Mouse (Mus musculus) limb, embryonic 13.5 days (tissue): ENCODE results near the gene Fam219b. TPM values are rescaled to one million over a fixed set of nuclear protein-coding genes. Genes with fewer than 3 reads are reported as not detected.
A peak's percentile ranks its signal among the peaks of the same experiment; 100 is the strongest.

Experiments used
- ATAC-seq: fragments of 200-750 bp; cut with Nextera tagmentation; 2 replicates; pipeline ENCODE4 v1.8.0; 2017; ENCODE audit warnings: low read depth, moderate number of reproducible peaks, moderate TSS enrichment; ENCODE audit not compliant: low FRiP score
- H3K27ac ChIP-seq: fragments of 300-500 bp; sonication (generic); 2 replicates; pipeline ENCODE4 v1.5.1; 2015; ENCODE audit warnings: inconsistent platforms, mild to moderate bottlenecking, moderate library complexity
- H3K27me3 ChIP-seq: fragments of 300-500 bp; sonication (generic); 2 replicates; pipeline ENCODE4 v1.6.1; 2015; ENCODE audit warnings: mild to moderate bottlenecking, inconsistent platforms
- H3K36me3 ChIP-seq: fragments of 300-500 bp; sonication (generic); 2 replicates; pipeline ENCODE4 v1.6.1; 2015; ENCODE audit warnings: inconsistent platforms, mild to moderate bottlenecking, moderate library complexity
- H3K4me1 ChIP-seq: fragments of 300-500 bp; sonication (generic); 2 replicates; pipeline ENCODE4 v1.6.1; 2015; ENCODE audit warnings: inconsistent platforms
- H3K4me2 ChIP-seq: fragments of 300-500 bp; sonication (generic); replicated peaks from 2 replicates; pipeline ENCODE4 v1.6.1; 2015; ENCODE audit warnings: inconsistent platforms, mild to moderate bottlenecking, moderate library complexity
- H3K4me3 ChIP-seq: fragments of 300-500 bp; sonication (generic); 2 replicates; pipeline ENCODE4 v1.5.1; 2015; ENCODE audit warnings: moderate library complexity, mild to moderate bottlenecking, inconsistent platforms
- H3K9ac ChIP-seq: fragments of 300-500 bp; sonication (generic); 2 replicates; pipeline ENCODE4 v1.6.1; 2015; ENCODE audit warnings: mild to moderate bottlenecking, inconsistent platforms
- H3K9me3 ChIP-seq: fragments of 300-500 bp; sonication (generic); 2 replicates; pipeline ENCODE4 v1.6.1; 2016; ENCODE audit warnings: inconsistent platforms
- WGBS: fragments of 180-500 bp; shearing (Covaris S2); methylation state at CpG from one replicate; pipeline ENCODE4 v1.1.7; 2015; 5-methylcytosine and 5-hydroxymethylcytosine counted together
- polyA plus RNA-seq: library from polyadenylated mRNA; unstranded; fragments of >200 nt; fragmentation: Nextera tagmentation; extraction: Ambion mirVana; gene quantifications from 2 replicates; pipeline ENCODE4 v1.2.1, GENCODE M21; 2015

Gene Fam219b
- polyA plus RNA-seq, 1 experiment from 2014 or later, result 24.2 TPM

DNA sequence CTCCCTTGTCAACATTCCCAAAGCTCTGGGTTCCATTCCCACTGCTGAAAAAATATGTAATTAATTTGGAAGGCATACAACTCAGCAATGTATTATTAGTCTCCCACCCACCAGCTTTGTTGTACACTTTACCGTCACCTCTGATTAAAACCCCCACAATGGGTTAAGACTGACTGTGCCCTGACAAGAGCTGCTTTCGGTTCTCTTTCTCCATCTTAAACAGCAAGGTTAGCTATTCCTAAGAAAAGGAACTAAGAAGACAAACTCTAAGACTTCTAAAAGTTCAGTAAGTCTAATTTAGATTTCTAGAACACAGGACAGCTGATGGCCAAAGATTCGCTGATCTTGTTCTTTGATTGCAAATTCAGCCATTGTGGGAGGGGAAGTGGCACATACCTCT is 19.9 kb downstream of the Fam219b start:
- Histone ChIP-seq H3K4me3 (no peak overlapping the region), H3K4me2 (no peak overlapping the region), H3K27me3 (peaks cover 2% of the 10 kb centered on the region; the same call in 1 of the 2 replicates), H3K9ac (no peak overlapping the region), H3K27ac (no peak overlapping the region), H3K9me3 (no peaks in the 10 kb centered on the region), H3K4me1 (peaks cover 15% of the 10 kb centered on the region), H3K36me3 (no peaks in the 10 kb centered on the region)
- no peak for ATAC-seq
- 76% methylated on average over 3 of the region's 3 CpGs for WGBS

DNA sequence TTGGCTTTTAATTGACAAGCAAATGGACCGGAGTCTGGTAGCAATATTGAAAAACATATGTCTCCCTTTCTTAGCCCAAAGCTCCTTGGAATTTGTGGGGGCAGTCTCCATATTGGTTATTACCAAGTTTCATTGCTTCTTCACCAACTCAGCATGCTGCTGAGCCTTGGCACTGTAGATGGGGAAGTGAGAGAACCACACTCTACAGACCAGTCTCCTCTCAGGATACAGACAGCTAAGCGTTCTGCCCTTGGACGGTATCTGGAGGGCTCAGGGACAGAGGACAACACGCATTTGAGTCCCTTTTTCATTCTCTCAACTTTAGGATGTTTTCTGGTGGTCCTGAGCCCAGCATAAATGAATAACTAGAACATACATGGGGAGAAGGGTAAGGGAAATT is 21.3 kb downstream of the Fam219b start:
- H3K4me3 ChIP-seq, result no peak overlapping the region
- H3K27ac ChIP-seq, result no peak overlapping the region
- WGBS, result 83% methylated on average over 4 of the region's 4 CpGs

DNA sequence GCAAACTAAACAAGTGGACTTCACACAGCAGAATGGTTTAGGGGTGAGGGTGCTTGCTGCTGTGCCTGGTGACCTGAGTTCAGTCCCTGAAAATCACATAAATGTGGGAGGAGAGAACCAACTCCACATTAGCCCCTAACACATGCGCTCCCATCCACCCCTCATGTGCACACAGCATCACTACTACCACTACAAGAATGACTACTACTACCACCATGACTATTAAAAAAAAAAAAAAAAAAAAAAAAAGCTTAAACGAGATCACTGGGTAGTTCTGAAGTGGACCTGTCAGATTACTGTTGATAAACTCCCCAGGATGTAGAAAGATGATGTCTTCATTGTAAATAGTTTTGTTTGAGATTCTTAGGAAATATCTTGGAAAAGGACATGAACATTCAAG is 22.2 kb downstream of the Fam219b start:
- no peak overlapping the region for H3K4me2 ChIP-seq
- H3K27ac ChIP-seq, result no peak overlapping the region
- H3K4me3 ChIP-seq, result no peak overlapping the region
- no peak for ATAC-seq
- WGBS, result 73% methylated on average over 2 of the region's 2 CpGs
- H3K4me1 ChIP-seq, result peaks cover 30% of the 10 kb centered on the region
- no peaks in the 10 kb centered on the region for H3K9me3 ChIP-seq
- H3K9ac ChIP-seq, result no peak overlapping the region
- H3K27me3 ChIP-seq, result peaks cover 2% of the 10 kb centered on the region; the same call in 1 of the 2 replicates
- H3K36me3 ChIP-seq, result no peaks in the 10 kb centered on the region

More for the DNA sequence above, 21.3 kb downstream of the Fam219b start:
- H3K4me1 ChIP-seq, result peaks cover 29% of the 10 kb centered on the region
- H3K9ac ChIP-seq, result no peak overlapping the region
- H3K4me2 ChIP-seq, result no peak overlapping the region
- ATAC-seq, result no peak
- H3K9me3 ChIP-seq, result no peaks in the 10 kb centered on the region
- H3K36me3 ChIP-seq, result no peaks in the 10 kb centered on the region
- H3K27me3 ChIP-seq, result peaks cover 2% of the 10 kb centered on the region; the same call in 1 of the 2 replicates

GRCm38 (mm10) chr9:57560263-57560662 is 22.9 kb downstream of the Fam219b start:
- no peaks in the 10 kb centered on the region for H3K9me3 ChIP-seq
- peak overlapping the region; percentile 39; the same call in 1 of the 2 replicates for H3K27ac ChIP-seq
- H3K4me2 ChIP-seq, result peak overlapping the region; percentile 77
- WGBS, result 28% methylated on average over 7 of the region's 7 CpGs
- H3K27me3 ChIP-seq, result peaks cover 2% of the 10 kb centered on the region; the same call in 1 of the 2 replicates
- H3K4me1 ChIP-seq, result peaks cover 34% of the 10 kb centered on the region
- peak overlapping the region; percentile 60 for H3K4me3 ChIP-seq
- ATAC-seq, result no peak
- peak overlapping the region; percentile 67 for H3K9ac ChIP-seq
- H3K36me3 ChIP-seq, result no peaks in the 10 kb centered on the region

DNA sequence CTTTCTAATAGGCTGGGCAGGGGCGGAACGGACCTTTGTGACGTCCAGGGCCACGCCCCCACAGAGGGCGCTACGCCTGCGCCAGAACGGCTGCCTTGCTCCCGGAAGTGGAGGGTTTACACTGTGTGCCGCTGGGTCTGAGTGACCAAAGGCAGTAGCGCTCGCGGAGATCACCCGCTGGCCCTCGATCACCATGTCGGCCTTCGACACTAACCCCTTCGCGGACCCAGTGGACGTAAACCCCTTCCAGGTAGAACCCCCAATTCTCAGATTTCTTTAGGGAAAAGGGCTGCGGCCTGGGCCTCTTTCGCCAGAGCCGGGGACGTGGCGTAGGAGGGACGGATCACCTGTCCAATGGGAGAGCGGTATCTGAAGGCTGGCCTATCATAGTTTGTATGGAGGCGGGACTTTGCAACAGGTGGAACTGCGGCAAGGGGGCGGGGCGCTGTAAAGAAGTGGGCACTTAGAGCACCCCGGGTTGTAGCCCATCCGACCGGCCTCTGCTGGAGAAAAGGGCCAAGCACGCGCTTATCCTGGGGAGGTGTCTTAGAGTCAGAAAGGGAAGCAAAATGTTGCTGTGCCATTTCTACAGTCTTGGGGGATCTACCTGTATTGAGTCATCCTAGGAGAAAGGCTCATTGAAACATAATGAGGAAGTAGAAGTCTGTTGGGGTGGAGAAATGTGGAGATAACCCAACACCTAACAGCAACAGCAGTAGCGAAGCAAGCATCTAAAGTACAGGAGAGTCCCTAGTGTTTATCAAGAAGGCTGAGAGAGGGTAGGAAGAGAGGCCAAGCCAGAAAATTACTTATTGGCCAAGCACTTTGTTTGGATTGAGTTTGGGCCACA is 23.8 kb downstream of the Fam219b start, which contains the start of gene Scamp2:
Gene Scamp2 (plus strand): TSS at position 83 of the 850 bp plus-strand sequence.
- no peaks in the 10 kb centered on the region for H3K9me3 ChIP-seq
- H3K27me3 ChIP-seq, result peaks cover 2% of the 10 kb centered on the region; the same call in 1 of the 2 replicates
- no peaks in the 10 kb centered on the region for H3K36me3 ChIP-seq
- peak within 1 kb of the TSS; percentile 77 for H3K4me2 ChIP-seq
- WGBS, result 1% methylated on average over 37 of the region's 37 CpGs
- H3K4me3 ChIP-seq, result peak within 1 kb of the TSS; percentile 60
- H3K27ac ChIP-seq, result peak within 1 kb of the TSS; percentile 39; the same call in 1 of the 2 replicates
- H3K9ac ChIP-seq, result peak within 1 kb of the TSS; percentile 67
- peaks cover 43% of the 10 kb centered on the region for H3K4me1 ChIP-seq
- ATAC-seq, result peak; percentile 99

- Histone ChIP-seq H3K4me3 (peak overlapping the region; percentile 60), H3K4me1 (peaks cover 49% of the 10 kb centered on the region), H3K9ac (peak overlapping the region; percentile 67), H3K9me3 (no peaks in the 10 kb centered on the region), H3K36me3 (no peaks in the 10 kb centered on the region), H3K4me2 (peak overlapping the region; percentile 77), H3K27me3 (peaks cover 2% of the 10 kb centered on the region; the same call in 1 of the 2 replicates), H3K27ac (peak overlapping the region; percentile 33; the same call in 1 of the 2 replicates)
- WGBS, result 76% methylated on average over 13 of the region's 13 CpGs
- no peak for ATAC-seq
Measured at GRCm38 (mm10) chr9:57561711-57562099, 24.4 kb downstream of the Fam219b start.

DNA sequence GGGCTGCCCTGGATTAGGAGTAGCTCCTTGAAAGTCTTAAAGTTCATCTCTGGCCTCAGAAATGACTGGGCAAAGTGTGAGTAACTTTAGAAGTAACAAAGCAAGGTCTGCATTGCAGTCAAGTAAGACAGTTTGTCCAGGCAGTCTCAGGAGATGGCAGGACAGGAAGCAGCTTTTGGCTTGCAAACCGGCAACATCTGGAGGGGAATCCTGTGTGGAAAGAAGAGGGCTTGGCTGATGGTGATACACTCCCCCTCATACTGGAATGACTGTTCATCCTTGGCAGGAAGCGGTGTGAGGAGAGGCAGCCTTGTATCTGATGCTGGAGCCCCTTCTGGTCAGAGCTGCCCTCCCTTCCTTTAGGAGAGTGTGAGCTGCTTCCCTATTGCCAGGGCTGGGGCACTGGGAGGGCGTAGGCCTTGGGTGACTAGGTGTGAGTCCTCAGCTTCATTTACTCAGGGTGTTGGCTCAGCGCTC is 25.6 kb downstream of the Fam219b start:
- Histone ChIP-seq H3K4me3 (no peak overlapping the region), H3K4me2 (peak overlapping the region; percentile 34), H3K27ac (no peak overlapping the region), H3K4me1 (peaks cover 56% of the 10 kb centered on the region), H3K9me3 (no peaks in the 10 kb centered on the region), H3K36me3 (peaks cover 3% of the 10 kb centered on the region; the same call in 1 of the 2 replicates), H3K9ac (peak overlapping the region; percentile 55; the same call in 1 of the 2 replicates), H3K27me3 (peaks cover 2% of the 10 kb centered on the region; the same call in 1 of the 2 replicates)
- WGBS, result 66% methylated on average over 4 of the region's 4 CpGs
- no peak for ATAC-seq

- Histone ChIP-seq H3K27ac (no peak overlapping the region; the same call in 1 of the 2 replicates), H3K36me3 (peaks cover 20% of the 10 kb centered on the region), H3K9me3 (no peaks in the 10 kb centered on the region), H3K9ac (no peak overlapping the region), H3K4me3 (no peak overlapping the region), H3K27me3 (no peaks in the 10 kb centered on the region), H3K4me1 (peaks cover 56% of the 10 kb centered on the region), H3K4me2 (no peak overlapping the region)
- no peak for ATAC-seq
- 87% methylated on average over 6 of the region's 6 CpGs for WGBS
Measured at GRCm38 (mm10) chr9:57564609-57565008, 27.3 kb downstream of the Fam219b start.

DNA sequence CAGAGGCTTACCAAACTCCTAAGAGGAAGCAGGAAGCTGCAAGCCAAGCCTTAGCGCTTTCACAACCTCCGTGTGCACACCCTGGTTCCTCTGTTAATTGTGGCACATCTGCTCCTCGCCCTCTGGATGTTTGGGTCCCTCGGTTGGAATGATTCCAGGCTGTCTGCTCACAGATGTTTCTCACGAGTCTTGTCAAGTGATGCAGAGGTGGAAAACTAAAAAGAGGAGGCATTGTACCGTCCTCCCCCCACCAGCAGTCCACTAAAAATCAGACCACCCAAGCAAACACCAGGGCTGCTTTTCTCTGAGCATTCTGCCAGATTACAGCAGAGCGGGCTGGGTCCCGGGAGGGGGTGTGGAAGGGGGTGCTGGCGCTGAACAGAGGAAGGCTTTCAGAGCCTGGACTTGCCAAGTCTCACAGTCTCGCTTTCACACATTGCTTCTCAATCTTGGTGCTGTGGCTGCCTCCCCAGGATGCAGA is 28.5 kb downstream of the Fam219b start:
- peaks cover 52% of the 10 kb centered on the region for H3K4me1 ChIP-seq
- peak; percentile 66 for ATAC-seq
- H3K4me3 ChIP-seq, result no peak overlapping the region
- peak overlapping the region; percentile 38 for H3K4me2 ChIP-seq
- WGBS, result 31% methylated on average over 10 of the region's 10 CpGs
- peak overlapping the region; percentile 81 for H3K27ac ChIP-seq
- no peaks in the 10 kb centered on the region for H3K9me3 ChIP-seq
- H3K9ac ChIP-seq, result peak overlapping the region; percentile 10; the same call in 1 of the 2 replicates
- peaks cover 29% of the 10 kb centered on the region for H3K36me3 ChIP-seq
- no peaks in the 10 kb centered on the region for H3K27me3 ChIP-seq

- no peak overlapping the region for H3K4me2 ChIP-seq
- peak overlapping the region; percentile 81 for H3K27ac ChIP-seq
- no peak for ATAC-seq
- no peaks in the 10 kb centered on the region for H3K27me3 ChIP-seq
- H3K4me3 ChIP-seq, result no peak overlapping the region
- H3K36me3 ChIP-seq, result peaks cover 36% of the 10 kb centered on the region
- H3K9me3 ChIP-seq, result no peaks in the 10 kb centered on the region
- no peak overlapping the region for H3K9ac ChIP-seq
- WGBS, result 49% methylated on average over 8 of the region's 8 CpGs
- H3K4me1 ChIP-seq, result peaks cover 45% of the 10 kb centered on the region
Measured at GRCm38 (mm10) chr9:57566846-57567245, 29.5 kb downstream of the Fam219b start.

DNA sequence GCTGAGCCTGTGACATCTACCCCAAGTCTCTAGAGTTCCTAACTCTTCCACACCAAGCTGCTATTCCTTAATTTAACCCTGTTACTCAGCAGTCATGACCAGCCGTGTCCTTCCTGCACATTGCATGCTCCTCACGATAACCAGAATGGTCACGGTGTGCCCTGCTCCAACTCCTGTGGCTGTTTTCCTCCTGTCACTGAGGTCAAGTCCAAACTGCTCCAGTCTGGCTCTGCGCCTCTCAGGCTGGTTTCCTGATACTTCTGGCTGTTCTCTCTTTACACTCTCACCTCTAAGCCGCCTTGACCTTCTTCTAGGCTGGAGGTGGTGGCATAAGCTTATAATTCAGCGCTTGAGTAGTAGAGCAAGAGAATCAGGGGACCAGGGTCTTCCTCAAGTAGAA is 31.2 kb downstream of the Fam219b start:
- peaks cover 28% of the 10 kb centered on the region for H3K4me1 ChIP-seq
- H3K9me3 ChIP-seq, result no peaks in the 10 kb centered on the region
- H3K4me2 ChIP-seq, result no peak overlapping the region
- peaks cover 46% of the 10 kb centered on the region for H3K36me3 ChIP-seq
- no peak for ATAC-seq
- WGBS, result 94% methylated on average over 6 of the region's 6 CpGs
- no peak overlapping the region for H3K27ac ChIP-seq
- H3K27me3 ChIP-seq, result no peaks in the 10 kb centered on the region
- no peak overlapping the region for H3K9ac ChIP-seq
- H3K4me3 ChIP-seq, result no peak overlapping the region

GRCm38 (mm10) chr9:57574397-57574796 is 37.1 kb downstream of the Fam219b start:
- no peak for ATAC-seq
- Histone ChIP-seq H3K9me3 (no peaks in the 10 kb centered on the region), H3K36me3 (peaks cover 61% of the 10 kb centered on the region)

More at GRCm38 (mm10) chr9:57574397-57574796, 37.1 kb downstream of the Fam219b start:
- no peak overlapping the region for H3K27ac ChIP-seq
- no peak overlapping the region for H3K4me3 ChIP-seq
- H3K27me3 ChIP-seq, result no peaks in the 10 kb centered on the region
- H3K4me1 ChIP-seq, result no peaks in the 10 kb centered on the region
- H3K4me2 ChIP-seq, result no peak overlapping the region
- H3K9ac ChIP-seq, result no peak overlapping the region
